Mouse (Mus musculus): Measurements from ENCODE around the gene Adcy1. TPM values are rescaled to one million over a fixed set of nuclear protein-coding genes. Genes with fewer than 3 reads are reported as not detected.

Gene Adcy1
- polyA plus RNA-seq, 1 experiment from 2014 or later, result 0.50 TPM

DNA sequence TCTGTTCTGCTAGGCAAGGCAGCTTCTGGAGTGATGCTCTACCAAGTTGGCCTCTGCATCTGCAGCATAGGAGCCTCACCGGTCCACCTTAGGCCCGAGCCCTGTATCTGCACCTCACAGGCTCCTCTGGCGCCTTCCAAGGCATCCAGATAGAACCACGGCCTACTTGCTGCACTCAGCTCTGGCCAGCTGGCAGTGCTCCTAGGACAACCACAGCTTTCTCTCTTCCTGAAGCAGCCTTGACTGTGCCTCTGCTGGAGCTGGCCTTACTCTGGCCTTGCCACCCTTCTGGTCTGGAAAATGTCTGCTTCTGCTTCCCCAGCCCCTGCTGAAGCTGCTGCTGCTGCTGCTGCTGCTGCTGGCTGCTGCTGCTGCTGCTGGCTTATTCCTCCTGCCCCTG, 45.8 kb downstream of the Adcy1 start:
- Histone ChIP-seq H3K9me3 (replicated peaks) (no peaks in the 10 kb centered on the region), H3K4me3 (no peak overlapping the region), H3K27me3 (no peaks in the 10 kb centered on the region), H3K27ac (no peak overlapping the region), H3K36me3 (no peaks in the 10 kb centered on the region), H3K9ac (no peak overlapping the region), H3K4me2 (no peak overlapping the region), H3K4me1 (replicated peaks) (peaks cover 11% of the 10 kb centered on the region)
- WGBS, result 74% methylated on average over 4 of the region's 4 CpGs
- no peak for ATAC-seq (replicated peaks; ENCODE audit: insufficient number of reproducible peaks, insufficient read depth, low FRiP score, low read depth)

DNA sequence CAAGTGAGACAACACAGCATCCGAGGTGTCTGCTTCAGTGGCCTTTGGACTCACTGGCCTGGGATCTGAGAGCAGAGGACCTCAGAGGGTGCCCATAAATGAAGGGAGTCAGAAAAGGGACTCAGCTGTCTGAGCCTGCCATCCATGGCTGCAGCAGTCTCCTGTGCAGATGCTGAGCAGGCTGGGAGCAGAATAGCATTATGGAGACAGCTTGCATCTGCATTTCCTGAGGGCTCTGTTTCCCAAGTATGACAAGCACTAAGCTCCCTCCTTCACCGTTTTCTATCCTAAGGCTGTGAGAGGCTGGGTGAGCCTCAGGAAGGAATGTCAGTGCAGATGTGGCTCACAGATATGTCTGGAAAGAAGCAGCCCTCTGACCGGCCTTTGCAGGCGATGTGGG, 49.8 kb downstream of the Adcy1 start:
- H3K4me1 ChIP-seq (replicated peaks), result peaks cover 13% of the 10 kb centered on the region
- H3K4me2 ChIP-seq, result no peak overlapping the region
- WGBS, result 68% methylated on average over 4 of the region's 4 CpGs
- H3K4me3 ChIP-seq, result no peak overlapping the region
- no peak for ATAC-seq (replicated peaks; ENCODE audit: insufficient number of reproducible peaks, insufficient read depth, low FRiP score, low read depth)
- no peaks in the 10 kb centered on the region for H3K9me3 ChIP-seq (replicated peaks)
- H3K27me3 ChIP-seq, result no peaks in the 10 kb centered on the region
- no peak overlapping the region for H3K27ac ChIP-seq
- H3K36me3 ChIP-seq, result no peaks in the 10 kb centered on the region
- H3K9ac ChIP-seq, result no peak overlapping the region

DNA sequence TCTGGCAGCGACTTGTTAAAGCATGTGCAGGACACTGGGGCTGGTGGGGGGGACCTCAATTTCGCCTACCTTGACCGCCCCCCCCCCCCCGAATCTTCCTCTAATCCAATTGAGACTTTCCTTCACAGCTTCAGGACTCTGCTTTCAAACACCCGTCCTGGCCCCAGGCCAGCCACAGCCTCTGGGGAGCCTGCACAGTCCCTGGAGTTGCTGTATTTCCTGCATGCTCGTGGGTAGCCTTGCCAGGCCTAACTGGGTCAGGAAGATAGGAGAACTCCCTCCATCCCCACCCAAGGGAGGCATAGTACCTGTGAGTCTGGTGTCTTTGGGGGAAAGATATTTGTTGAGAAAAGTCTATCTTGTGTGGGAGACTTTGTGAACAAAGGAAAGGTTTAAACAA, 50.4 kb downstream of the Adcy1 start:
- no peak overlapping the region for H3K9ac ChIP-seq
- no peak overlapping the region for H3K4me2 ChIP-seq
- H3K4me3 ChIP-seq, result no peak overlapping the region
- H3K36me3 ChIP-seq, result no peaks in the 10 kb centered on the region
- no peak for ATAC-seq (replicated peaks; ENCODE audit: insufficient number of reproducible peaks, insufficient read depth, low FRiP score, low read depth)
- no peaks in the 10 kb centered on the region for H3K9me3 ChIP-seq (replicated peaks)
- H3K27me3 ChIP-seq, result no peaks in the 10 kb centered on the region
- peaks cover 13% of the 10 kb centered on the region for H3K4me1 ChIP-seq (replicated peaks)
- 37% methylated on average over 6 of the region's 6 CpGs for WGBS
- H3K27ac ChIP-seq, result no peak overlapping the region

DNA sequence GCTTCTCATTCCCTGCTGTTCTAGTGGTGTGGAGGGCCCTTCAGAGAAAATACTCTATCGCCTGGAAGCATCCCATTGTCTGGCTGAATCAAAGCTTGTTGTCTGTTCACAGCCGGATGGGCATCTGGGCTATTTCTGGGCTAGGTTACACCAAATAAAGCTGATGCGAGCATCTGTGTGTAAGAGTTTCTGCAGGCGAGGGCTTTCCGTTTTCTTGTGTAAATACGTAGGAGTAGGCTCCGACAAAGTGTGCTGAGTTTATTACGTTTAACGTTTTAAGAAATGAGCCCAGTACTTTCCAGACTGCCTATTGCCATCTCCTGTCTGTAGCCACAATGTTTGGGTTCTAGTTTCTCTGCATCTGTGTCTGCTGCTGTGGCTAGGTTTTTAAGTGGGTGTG, 51.0 kb downstream of the Adcy1 start:
- Histone ChIP-seq H3K4me1 (replicated peaks) (peaks cover 13% of the 10 kb centered on the region), H3K27ac (no peak overlapping the region), H3K9ac (no peak overlapping the region), H3K4me2 (no peak overlapping the region), H3K36me3 (no peaks in the 10 kb centered on the region), H3K4me3 (no peak overlapping the region), H3K9me3 (replicated peaks) (no peaks in the 10 kb centered on the region), H3K27me3 (no peaks in the 10 kb centered on the region)
- ATAC-seq (replicated peaks; ENCODE audit: insufficient number of reproducible peaks, insufficient read depth, low FRiP score, low read depth), result no peak
- WGBS, result 71% methylated on average over 9 of the region's 9 CpGs

DNA sequence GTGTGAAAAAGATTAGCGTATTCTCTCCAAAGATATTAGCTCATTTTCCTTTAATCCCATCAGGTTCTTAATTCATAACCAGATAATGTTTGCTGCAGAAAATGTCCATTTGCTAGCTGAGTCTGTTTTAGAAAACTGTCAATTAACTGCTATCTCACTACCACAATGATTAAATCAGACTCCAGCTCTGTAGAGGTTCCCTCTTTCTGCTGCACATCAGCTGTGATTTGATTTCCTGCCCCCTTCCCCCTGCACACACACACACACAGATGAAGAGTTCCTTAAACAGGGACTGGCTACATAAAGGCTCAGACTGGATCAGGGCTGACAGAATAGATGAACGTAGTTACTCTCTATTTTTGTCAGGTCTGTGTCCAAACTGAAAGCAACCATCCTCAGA, 53.4 kb downstream of the Adcy1 start:
- no peak for ATAC-seq (replicated peaks; ENCODE audit: insufficient number of reproducible peaks, insufficient read depth, low FRiP score, low read depth)
- WGBS, result 65% methylated on average over 2 of the region's 2 CpGs
- no peaks in the 10 kb centered on the region for H3K27me3 ChIP-seq
- H3K27ac ChIP-seq, result no peak overlapping the region
- H3K9me3 ChIP-seq (replicated peaks), result no peaks in the 10 kb centered on the region
- peaks cover 13% of the 10 kb centered on the region for H3K4me1 ChIP-seq (replicated peaks)
- no peak overlapping the region for H3K4me2 ChIP-seq
- H3K9ac ChIP-seq, result no peak overlapping the region
- H3K36me3 ChIP-seq, result no peaks in the 10 kb centered on the region
- no peak overlapping the region for H3K4me3 ChIP-seq

DNA sequence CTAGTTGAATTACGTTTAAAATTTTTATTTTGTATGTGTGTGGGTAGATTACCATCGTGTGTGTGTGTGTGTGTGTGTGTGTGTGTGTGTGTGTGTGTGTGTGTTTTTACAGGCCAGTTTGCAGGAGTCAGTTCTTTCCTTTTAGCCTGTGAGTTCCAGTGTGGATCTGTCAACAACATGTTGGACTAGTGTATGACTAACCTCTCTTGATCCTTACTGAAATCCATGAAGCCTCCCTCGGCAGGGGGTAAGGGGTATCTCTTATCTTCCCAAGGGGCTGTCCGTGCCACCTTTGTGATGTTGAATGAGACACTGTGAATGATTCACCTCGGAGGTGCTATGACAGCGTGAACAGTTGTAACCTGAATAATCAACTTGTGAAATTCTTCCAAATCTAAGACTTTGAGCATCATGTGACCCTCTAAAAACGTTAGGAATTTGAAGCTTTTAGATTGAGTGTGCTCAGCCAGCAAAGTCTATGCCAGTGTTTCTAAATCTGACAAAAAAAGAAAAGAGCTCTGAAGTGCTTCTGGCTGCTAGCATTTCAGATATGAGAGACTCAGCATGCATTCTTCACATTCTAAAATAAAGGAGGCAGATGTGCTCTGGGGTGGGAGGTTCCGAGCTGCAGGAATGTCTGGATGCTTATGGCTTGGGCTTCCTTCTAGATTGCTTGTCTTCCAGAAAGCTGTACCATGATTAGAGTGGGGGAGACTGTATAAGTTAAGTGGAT, 66.2 kb downstream of the Adcy1 start:
- H3K4me3 ChIP-seq, result no peak overlapping the region
- peaks cover 11% of the 10 kb centered on the region for H3K4me1 ChIP-seq (replicated peaks)
- ATAC-seq (replicated peaks; ENCODE audit: insufficient number of reproducible peaks, insufficient read depth, low FRiP score, low read depth), result no peak
- H3K36me3 ChIP-seq, result no peaks in the 10 kb centered on the region
- H3K4me2 ChIP-seq, result no peak overlapping the region
- 26% methylated on average over 8 of the region's 8 CpGs for WGBS
- no peaks in the 10 kb centered on the region for H3K9me3 ChIP-seq (replicated peaks)
- H3K27ac ChIP-seq, result no peak overlapping the region
- no peak overlapping the region for H3K9ac ChIP-seq
- H3K27me3 ChIP-seq, result no peaks in the 10 kb centered on the region

DNA sequence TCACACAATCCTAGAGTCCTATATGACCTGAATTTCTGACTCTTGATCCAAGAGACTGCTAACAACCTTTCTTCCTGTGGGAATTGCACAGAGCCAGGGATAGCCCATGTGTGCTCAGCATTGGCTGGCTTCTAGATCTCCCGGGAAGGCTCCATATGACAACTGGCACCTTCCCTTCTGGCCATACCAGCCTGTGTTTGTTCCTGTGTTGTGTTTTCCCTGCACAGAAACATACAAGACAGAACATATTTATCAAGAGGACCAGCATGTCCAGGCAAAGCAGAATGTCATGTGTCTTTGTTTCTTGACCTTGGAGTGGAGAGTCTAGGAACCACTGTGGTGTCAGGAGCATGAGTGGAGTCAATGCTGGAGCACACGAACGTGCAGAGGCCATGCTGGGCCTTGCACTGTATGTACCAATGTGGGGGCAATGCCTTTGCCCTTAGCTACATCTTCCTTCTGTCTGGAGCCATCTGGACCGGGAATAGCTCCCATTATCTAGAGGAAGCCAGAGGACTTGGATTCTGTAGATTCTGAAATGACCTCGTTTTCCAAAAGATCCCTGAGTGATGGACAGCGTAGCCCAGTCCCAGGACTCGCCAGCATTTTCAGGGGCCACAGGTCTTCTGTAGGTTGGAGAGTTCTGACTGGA, 69.6 kb downstream of the Adcy1 start:
- Histone ChIP-seq H3K27ac (no peak overlapping the region), H3K4me1 (replicated peaks) (peaks cover 11% of the 10 kb centered on the region), H3K4me3 (no peak overlapping the region), H3K27me3 (no peaks in the 10 kb centered on the region), H3K9me3 (replicated peaks) (no peaks in the 10 kb centered on the region), H3K36me3 (no peaks in the 10 kb centered on the region), H3K4me2 (no peak overlapping the region), H3K9ac (no peak overlapping the region)
- no peak for ATAC-seq (replicated peaks; ENCODE audit: insufficient number of reproducible peaks, insufficient read depth, low FRiP score, low read depth)
- 80% methylated on average over 7 of the region's 7 CpGs for WGBS

DNA sequence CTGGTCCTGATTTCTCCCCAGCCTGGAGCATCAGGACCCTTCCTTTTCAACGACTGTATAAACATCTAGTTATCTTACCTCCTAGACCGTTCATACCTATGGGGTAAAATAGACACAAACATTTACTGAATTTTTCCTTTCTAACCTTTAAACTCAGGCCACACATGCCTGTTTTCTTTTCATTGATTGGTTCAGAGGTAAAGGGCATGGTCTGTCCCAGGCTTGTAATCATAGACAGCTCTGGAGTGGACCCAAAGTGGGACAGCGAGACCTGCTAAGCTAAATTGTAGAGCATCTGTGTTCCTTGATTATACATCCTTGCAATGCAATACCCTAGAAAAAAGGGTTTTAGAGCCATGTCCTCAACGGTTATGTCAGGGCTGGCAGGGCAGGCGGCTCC, 70.4 kb downstream of the Adcy1 start:
- no peak overlapping the region for H3K9ac ChIP-seq
- no peaks in the 10 kb centered on the region for H3K36me3 ChIP-seq
- no peaks in the 10 kb centered on the region for H3K9me3 ChIP-seq (replicated peaks)
- peaks cover 11% of the 10 kb centered on the region for H3K4me1 ChIP-seq (replicated peaks)
- WGBS, result 82% methylated on average over 5 of the region's 5 CpGs
- no peak for ATAC-seq (replicated peaks; ENCODE audit: insufficient number of reproducible peaks, insufficient read depth, low FRiP score, low read depth)
- H3K4me2 ChIP-seq, result no peak overlapping the region
- no peak overlapping the region for H3K4me3 ChIP-seq
- H3K27me3 ChIP-seq, result no peaks in the 10 kb centered on the region
- no peak overlapping the region for H3K27ac ChIP-seq

DNA sequence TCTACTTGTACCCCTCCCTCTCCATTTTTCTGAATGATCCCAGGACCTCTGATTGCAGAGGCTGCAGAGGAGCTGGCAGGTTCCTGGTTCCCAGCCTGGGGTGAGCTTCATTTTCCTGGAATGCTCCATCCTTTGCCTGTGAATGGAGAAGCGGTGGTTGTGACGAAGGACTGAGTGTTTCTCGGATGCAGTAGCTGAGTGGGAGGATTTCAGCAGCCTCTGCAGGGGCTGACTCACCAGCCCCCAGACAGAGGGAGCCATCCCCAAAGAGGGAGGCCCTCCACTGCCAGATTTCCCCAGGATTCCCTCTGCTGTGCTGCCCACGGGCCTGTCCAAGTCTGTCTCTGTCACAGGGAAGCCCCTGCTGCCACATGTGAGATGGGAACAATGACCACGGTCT, 71.0 kb downstream of the Adcy1 start:
- H3K36me3 ChIP-seq, result no peaks in the 10 kb centered on the region
- peaks cover 11% of the 10 kb centered on the region for H3K4me1 ChIP-seq (replicated peaks)
- H3K9ac ChIP-seq, result no peak overlapping the region
- no peak overlapping the region for H3K4me2 ChIP-seq
- ATAC-seq (replicated peaks; ENCODE audit: insufficient number of reproducible peaks, insufficient read depth, low FRiP score, low read depth), result no peak
- H3K27ac ChIP-seq, result no peak overlapping the region
- no peak overlapping the region for H3K4me3 ChIP-seq
- no peaks in the 10 kb centered on the region for H3K9me3 ChIP-seq (replicated peaks)
- H3K27me3 ChIP-seq, result no peaks in the 10 kb centered on the region
- 72% methylated on average over 5 of the region's 5 CpGs for WGBS

DNA sequence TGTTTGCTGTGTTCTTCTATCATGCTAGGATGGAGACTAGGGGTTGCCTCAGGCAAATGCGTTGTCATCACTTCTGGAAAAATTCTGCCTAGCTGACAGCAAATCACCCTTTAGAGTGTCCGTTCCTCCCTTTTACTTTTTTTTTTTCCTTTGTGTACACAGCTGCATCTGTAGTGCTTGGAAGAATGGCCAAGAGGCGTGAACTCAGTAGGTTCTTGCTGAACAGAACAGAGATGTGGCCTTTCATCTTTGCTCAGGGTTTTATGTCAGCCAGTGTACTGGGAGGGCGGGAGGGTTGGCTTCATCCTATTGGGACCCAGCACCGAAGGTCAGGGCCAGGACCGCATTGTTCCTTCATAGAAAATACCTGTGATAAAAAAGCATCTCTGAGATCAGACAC, 72.0 kb downstream of the Adcy1 start:
- Histone ChIP-seq H3K9me3 (replicated peaks) (no peaks in the 10 kb centered on the region), H3K9ac (no peak overlapping the region), H3K27me3 (no peaks in the 10 kb centered on the region), H3K4me1 (replicated peaks) (peaks cover 1% of the 10 kb centered on the region; the same call in 1 of the 2 replicates), H3K27ac (no peak overlapping the region), H3K36me3 (no peaks in the 10 kb centered on the region), H3K4me3 (no peak overlapping the region), H3K4me2 (no peak overlapping the region)
- no peak for ATAC-seq (replicated peaks; ENCODE audit: insufficient number of reproducible peaks, insufficient read depth, low FRiP score, low read depth)
- WGBS, result 79% methylated on average over 6 of the region's 6 CpGs

DNA sequence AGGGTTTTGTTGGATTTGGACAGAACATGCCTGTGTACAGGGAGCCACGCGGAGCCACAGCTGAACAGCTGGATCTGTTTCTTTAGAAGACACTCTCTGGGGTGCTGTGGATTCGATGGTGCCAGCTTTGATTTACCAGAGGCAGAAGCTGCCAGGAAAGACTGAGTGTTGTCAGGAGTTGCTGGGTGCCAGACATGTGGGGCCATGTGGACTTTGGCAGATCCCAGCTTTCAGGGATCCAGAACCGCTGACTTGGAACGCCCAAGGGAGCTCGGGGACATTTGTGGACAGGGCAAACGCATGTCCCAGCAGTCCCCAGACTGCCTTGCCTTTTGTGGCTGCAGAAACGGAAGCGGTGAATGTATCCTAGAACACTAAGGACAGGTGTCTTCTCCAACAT, 72.5 kb downstream of the Adcy1 start:
- H3K9me3 ChIP-seq (replicated peaks), result no peaks in the 10 kb centered on the region
- H3K4me2 ChIP-seq, result no peak overlapping the region
- H3K36me3 ChIP-seq, result no peaks in the 10 kb centered on the region
- no peak for ATAC-seq (replicated peaks; ENCODE audit: insufficient number of reproducible peaks, insufficient read depth, low FRiP score, low read depth)
- no peaks in the 10 kb centered on the region for H3K4me1 ChIP-seq (replicated peaks)
- WGBS, result 80% methylated on average over 9 of the region's 9 CpGs
- no peak overlapping the region for H3K9ac ChIP-seq
- no peak overlapping the region for H3K4me3 ChIP-seq
- no peaks in the 10 kb centered on the region for H3K27me3 ChIP-seq
- H3K27ac ChIP-seq, result no peak overlapping the region

DNA sequence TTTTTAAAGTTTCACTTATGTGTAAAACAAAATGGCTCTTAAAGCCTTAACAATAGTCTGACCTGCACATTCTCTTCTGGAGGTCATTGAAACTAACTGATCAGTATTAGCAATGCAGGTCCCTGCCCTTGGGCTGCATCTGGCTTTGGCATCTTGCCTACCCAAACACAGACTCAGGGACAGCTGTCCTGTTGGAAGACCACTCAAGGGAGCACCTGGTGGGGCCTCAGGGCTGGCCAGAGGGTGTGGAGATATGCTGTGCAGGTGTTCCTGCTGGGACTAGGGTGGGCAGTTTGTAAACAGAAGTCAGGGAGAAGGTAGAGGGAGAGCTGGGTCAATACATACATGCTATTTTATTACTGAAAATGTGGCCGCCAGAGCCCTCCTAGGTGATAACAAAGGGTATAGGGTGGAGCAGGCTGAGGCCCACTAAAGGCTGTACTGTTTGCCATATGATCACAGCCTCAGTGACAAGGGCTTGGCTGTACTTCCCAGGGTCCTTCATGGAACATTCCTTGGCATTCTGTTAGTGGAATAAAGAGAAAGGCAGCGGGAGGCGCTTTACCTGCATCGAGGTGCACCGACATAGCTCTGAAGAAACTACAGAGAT, 73.1 kb downstream of the Adcy1 start:
- no peaks in the 10 kb centered on the region for H3K4me1 ChIP-seq (replicated peaks)
- no peak overlapping the region for H3K27ac ChIP-seq
- no peak for ATAC-seq (replicated peaks; ENCODE audit: insufficient number of reproducible peaks, insufficient read depth, low FRiP score, low read depth)
- H3K4me3 ChIP-seq, result no peak overlapping the region
- no peak overlapping the region for H3K9ac ChIP-seq
- no peaks in the 10 kb centered on the region for H3K36me3 ChIP-seq
- 95% methylated on average over 5 of the region's 5 CpGs for WGBS
- no peaks in the 10 kb centered on the region for H3K9me3 ChIP-seq (replicated peaks)
- H3K4me2 ChIP-seq, result no peak overlapping the region
- no peaks in the 10 kb centered on the region for H3K27me3 ChIP-seq

Data from heart, embryonic 15.5 days (tissue).